Mouse (Mus musculus): ENCODE results near the gene Gng4.

GRCm38 (mm10) chr13:13828125-13828524 lies 44.3 kb downstream of the Gng4 start:
- TF ChIP-seq CTCF (IDR thresholded peaks at IDR 0.05; ENCODE audit: low read depth) (peak; percentile 27; the same call in 1 of the 2 replicates), EP300 (optimal IDR thresholded peaks at IDR 0.05) (no peak)

All from stomach, postnatal 0 days (tissue).